Mouse (Mus musculus) embryonic fibroblast, embryonic 13.5 days (primary cell): Measurements from ENCODE around the gene Gm7168.

ENCODE experiments used
- CTCF ChIP-seq: IDR thresholded peaks from 2 replicates; pipeline ENCODE4 v1.5.1; 2011; ENCODE audit warnings: mild to moderate bottlenecking, control low read depth, low read length, moderate library complexity, borderline replicate concordance; ENCODE audit not compliant: insufficient read depth
- POLR2A ChIP-seq: IDR thresholded peaks from 2 replicates; pipeline ENCODE4 v1.6.1; 2011; ENCODE audit warnings: low read depth, mild to moderate bottlenecking, control low read depth, low read length, moderate library complexity

GRCm38 (mm10) chr17:13907681-13908080, 40.5 kb upstream of the Gm7168 start:
- TF ChIP-seq CTCF, result no peak
- TF ChIP-seq POLR2A, result no peak
